Mouse (Mus musculus): Measurements from ENCODE around the gene Micall2. TPM values are rescaled to one million over a fixed set of nuclear protein-coding genes. Genes with fewer than 3 reads are reported as not detected.
A peak's percentile ranks its signal among the peaks of the same experiment; 100 is the strongest.

Micall2 gene
- polyA plus RNA-seq, 1 experiment from 2014 or later, result 12.7 TPM

- no peak overlapping the region for H3K27ac ChIP-seq (replicated peaks; ENCODE audit: low read depth, low read length)
- no peaks in the 10 kb centered on the region for H3K36me3 ChIP-seq (ENCODE audit: control insufficient read depth, insufficient read depth, low read length)
- no peak overlapping the region for H3K9ac ChIP-seq (replicated peaks; ENCODE audit: low read length)
- no peak for DNase-seq
- H3K4me3 ChIP-seq (replicated peaks; ENCODE audit: low read depth, low read length), result no peak overlapping the region
- WGBS, result 67% methylated on average over 7 of the region's 8 CpGs
- peaks cover 9% of the 10 kb centered on the region for H3K4me1 ChIP-seq (ENCODE audit: control insufficient read depth, insufficient read depth, low read length)
- H3K9me3 ChIP-seq (ENCODE audit: control insufficient read depth, low read length), result no peaks in the 10 kb centered on the region
- no peak overlapping the region for H3K4me2 ChIP-seq (ENCODE audit: low read length)
- no peak for ATAC-seq (ENCODE audit: low FRiP score, low TSS enrichment)
- H3K27me3 ChIP-seq (ENCODE audit: control insufficient read depth, insufficient read depth, low read length), result no peaks in the 10 kb centered on the region; the same call in 1 of the 2 replicates
Measured at GRCm38 (mm10) chr5:139661713-139662112, 74.4 kb downstream of the Micall2 start.

- H3K4me3 ChIP-seq (replicated peaks; ENCODE audit: low read depth, low read length), result 0 out of 2 replicates have a peak overlapping the region, but pooled peaks have one; percentile 1
- peaks cover 9% of the 10 kb centered on the region for H3K4me1 ChIP-seq (ENCODE audit: control insufficient read depth, insufficient read depth, low read length)
- whole genome bisulfite sequencing, result under 1% methylated on average over 18 of the region's 18 CpGs
- no peak overlapping the region; the same call in 1 of the 2 replicates for H3K9ac ChIP-seq (replicated peaks; ENCODE audit: low read length)
- no peak overlapping the region for H3K27ac ChIP-seq (replicated peaks; ENCODE audit: low read depth, low read length)
- H3K36me3 ChIP-seq (ENCODE audit: control insufficient read depth, insufficient read depth, low read length), result no peaks in the 10 kb centered on the region
- H3K4me2 ChIP-seq (ENCODE audit: low read length), result peak overlapping the region; percentile 38
- H3K27me3 ChIP-seq (ENCODE audit: control insufficient read depth, insufficient read depth, low read length), result no peaks in the 10 kb centered on the region; the same call in 1 of the 2 replicates
- DNase-seq (peak; percentile 70), ATAC-seq (ENCODE audit: low FRiP score, low TSS enrichment) (0 out of 2 replicates have a peak, but pooled peaks have one; percentile 27)
- H3K9me3 ChIP-seq (ENCODE audit: control insufficient read depth, low read length), result no peaks in the 10 kb centered on the region
Measured at GRCm38 (mm10) chr5:139659307-139659706, 76.8 kb downstream of the Micall2 start.

GRCm38 (mm10) chr5:139658865-139659264, 77.3 kb downstream of the Micall2 start:
- Histone ChIP-seq H3K4me1 (ENCODE audit: control insufficient read depth, insufficient read depth, low read length) (peaks cover 9% of the 10 kb centered on the region), H3K4me2 (ENCODE audit: low read length) (no peak overlapping the region), H3K9me3 (ENCODE audit: control insufficient read depth, low read length) (no peaks in the 10 kb centered on the region), H3K9ac (replicated peaks; ENCODE audit: low read length) (no peak overlapping the region), H3K36me3 (ENCODE audit: control insufficient read depth, insufficient read depth, low read length) (no peaks in the 10 kb centered on the region), H3K4me3 (replicated peaks; ENCODE audit: low read depth, low read length) (no peak overlapping the region), H3K27ac (replicated peaks; ENCODE audit: low read depth, low read length) (no peak overlapping the region), H3K27me3 (ENCODE audit: control insufficient read depth, insufficient read depth, low read length) (no peaks in the 10 kb centered on the region; the same call in 1 of the 2 replicates)
- ATAC-seq (ENCODE audit: low FRiP score, low TSS enrichment) (no peak), DNase-seq (no peak)
- WGBS, result 16% methylated on average over 7 of the region's 7 CpGs

- Histone ChIP-seq H3K4me1 (ENCODE audit: control insufficient read depth, insufficient read depth, low read length) (peaks cover 9% of the 10 kb centered on the region), H3K4me2 (ENCODE audit: low read length) (no peak overlapping the region), H3K9me3 (ENCODE audit: control insufficient read depth, low read length) (no peaks in the 10 kb centered on the region), H3K4me3 (replicated peaks; ENCODE audit: low read depth, low read length) (no peak overlapping the region), H3K9ac (replicated peaks; ENCODE audit: low read length) (no peak overlapping the region), H3K27ac (replicated peaks; ENCODE audit: low read depth, low read length) (no peak overlapping the region), H3K36me3 (ENCODE audit: control insufficient read depth, insufficient read depth, low read length) (no peaks in the 10 kb centered on the region), H3K27me3 (ENCODE audit: control insufficient read depth, insufficient read depth, low read length) (no peaks in the 10 kb centered on the region; the same call in 1 of the 2 replicates)
- ATAC-seq (ENCODE audit: low FRiP score, low TSS enrichment) (no peak), DNase-seq (no peak)
- WGBS, result 59% methylated on average over 10 of the region's 10 CpGs
Measured at GRCm38 (mm10) chr5:139657959-139658602, 78.1 kb downstream of the Micall2 start.

Small RNA genes within 50 kb of the gene (microRNA-seq; reads per million reads assigned to microRNA genes)
- not detected for gene Mir7037

Other genes with a start within 250 kb of the Micall2 start
- 39.6 and 44.0 TPM in 2 replicates for gene Uncx, start 192.8 kb downstream of the Micall2 start, polyA plus RNA-seq (2014; fragmentation: Nextera tagmentation; extraction: Ambion mirVana)
- gene Ints1, start 39.3 kb upstream of the Micall2 start, polyA plus RNA-seq (2014; fragmentation: Nextera tagmentation; extraction: Ambion mirVana), result 39.0 and 44.7 TPM in 2 replicates
- gene Mafk, start 55.2 kb upstream of the Micall2 start, polyA plus RNA-seq (2014; fragmentation: Nextera tagmentation; extraction: Ambion mirVana), result 9.2 and 10.3 TPM in 2 replicates
- 0.08 and 0.18 TPM in 2 replicates for gene Tmem184a, start 83.6 kb upstream of the Micall2 start, polyA plus RNA-seq (2014; fragmentation: Nextera tagmentation; extraction: Ambion mirVana)
- gene Gm26938, start 90.1 kb upstream of the Micall2 start, polyA plus RNA-seq (2014; fragmentation: Nextera tagmentation; extraction: Ambion mirVana), result 0.43 and 0.62 TPM in 2 replicates
- gene Psmg3, start 90.5 kb upstream of the Micall2 start, polyA plus RNA-seq (2014; fragmentation: Nextera tagmentation; extraction: Ambion mirVana), result 72.6 and 78.0 TPM in 2 replicates
- gene Elfn1, start 171.6 kb upstream of the Micall2 start, polyA plus RNA-seq (2014; fragmentation: Nextera tagmentation; extraction: Ambion mirVana), result 3.0 and 3.9 TPM in 2 replicates

Measured in midbrain, embryonic 14.5 days (tissue).